Mouse (Mus musculus) neutrophil, adult 83 days (primary cell): ENCODE results near the gene Dpf3. TPM values are rescaled to one million over a fixed set of nuclear protein-coding genes. Genes with fewer than 3 reads are reported as not detected.

ENCODE experiments used
- total RNA-seq, 2 experiments: library from RNA; stranded (reverse); gene quantifications; one replicate each; pipeline ENCODE4 v1.2.4; 2023

The Dpf3 gene
- total RNA-seq, result 1 to 10 TPM; 2.3 to 2.6 TPM

DNA sequence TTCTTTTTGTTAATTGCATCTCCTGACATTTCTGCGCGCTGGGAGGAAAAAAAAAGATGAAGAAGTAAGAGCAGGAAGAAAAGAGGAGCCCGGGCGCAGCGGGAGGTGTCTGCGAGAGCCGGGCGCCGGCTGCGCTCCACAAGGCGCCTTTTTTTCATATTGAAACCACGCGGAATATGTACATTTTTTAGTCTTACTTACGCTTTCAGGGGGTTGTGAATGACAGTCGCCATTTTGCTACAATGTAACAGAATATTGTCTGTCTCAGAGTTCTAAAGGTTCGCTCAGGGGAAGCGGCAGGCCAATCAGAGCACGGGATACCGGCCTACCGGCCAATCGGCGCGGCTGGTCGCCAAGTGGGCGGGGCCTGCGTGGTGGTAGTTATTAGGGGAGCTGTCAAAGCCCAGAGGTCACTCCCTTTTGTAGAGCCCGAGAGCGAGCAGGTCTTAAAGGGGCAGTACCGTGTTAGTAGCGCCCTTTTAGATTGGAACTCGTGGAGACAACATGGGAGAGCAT, at the start of gene Dpf3:
Gene Dpf3, minus strand, starts transcription at position 241 of the 516 bp plus-strand sequence.

DNA sequence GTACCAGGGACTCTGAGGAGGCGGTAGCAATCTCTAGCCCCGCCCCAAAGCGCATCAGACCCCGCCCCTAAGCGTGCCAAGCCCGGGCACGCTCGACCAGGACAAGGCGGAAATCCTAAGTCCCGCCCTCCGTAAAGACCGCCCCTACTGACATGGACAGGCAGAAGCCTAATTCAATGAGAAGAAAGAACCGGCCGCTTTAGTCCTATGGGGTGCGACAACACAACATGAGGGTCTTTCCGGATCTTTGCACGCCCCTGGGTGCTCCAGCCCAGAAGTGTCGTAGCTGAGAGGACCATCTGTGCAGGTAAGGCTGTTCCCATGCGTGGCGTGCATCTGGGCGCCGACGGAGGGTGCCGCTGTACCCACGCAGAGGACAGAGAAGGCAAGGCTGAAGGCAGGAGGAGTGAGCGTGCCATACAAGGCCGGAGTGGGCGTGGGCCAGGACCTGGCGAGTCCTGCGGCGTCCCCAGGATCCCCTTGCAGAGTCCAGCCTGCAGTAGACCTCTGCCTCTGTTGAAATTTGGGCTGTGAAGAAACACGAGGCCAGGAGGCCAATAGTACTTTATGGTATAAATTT, 32.9 kb upstream of the Dpf3 start, which contains the start of gene Dcaf4:
Gene Dcaf4, plus strand, starts transcription at position 156 of the 580 bp plus-strand sequence.

Other genes with a start within 250 kb of the Dpf3 start
- gene Dcaf4, start 32.8 kb upstream of the Dpf3 start, total RNA-seq, result 1 to 10 TPM; 5.8 to 5.9 TPM
- gene Zfyve1, start 109.5 kb upstream of the Dpf3 start, total RNA-seq, result 10 to 100 TPM; 23.8 to 28.0 TPM
- gene Rbm25, start 143.5 kb upstream of the Dpf3 start, total RNA-seq, result 100 to 1,000 TPM; 124 to 135 TPM
- 100 to 1,000 TPM; 122 to 126 TPM for gene Psen1, start 200.4 kb upstream of the Dpf3 start, total RNA-seq